Mouse (Mus musculus) hindbrain, embryonic 10.5 days (tissue): Measurements from ENCODE around the gene Gas2l1. TPM values are rescaled to one million over a fixed set of nuclear protein-coding genes. Genes with fewer than 3 reads are reported as not detected.

Experiments
- DNase-seq: peaks from one replicate; pipeline ENCODE4 v3.0.0-alpha.2; 2017; ENCODE audit warnings: low spot score
- H3K27ac ChIP-seq: fragments of 300-500 bp; sonication (generic); 2 replicates; pipeline ENCODE4 v1.5.1; 2016; ENCODE audit warnings: mild to moderate bottlenecking, moderate library complexity
- H3K27me3 ChIP-seq: fragments of 300-500 bp; sonication (generic); 2 replicates; pipeline ENCODE4 v1.6.1; 2016; ENCODE audit warnings: mild to moderate bottlenecking; ENCODE audit not compliant: poor library complexity, insufficient read depth, severe bottlenecking
- H3K36me3 ChIP-seq: fragments of 300-500 bp; sonication (generic); 2 replicates; pipeline ENCODE4 v1.6.1; 2016; ENCODE audit warnings: mild to moderate bottlenecking, moderate library complexity
- H3K4me1 ChIP-seq: fragments of 300-500 bp; sonication (generic); replicated peaks from 2 replicates; pipeline ENCODE4 v1.6.1; 2016; ENCODE audit warnings: mild to moderate bottlenecking
- H3K4me3 ChIP-seq: fragments of 300-500 bp; sonication (generic); 2 replicates; pipeline ENCODE4 v1.5.1; 2016; ENCODE audit warnings: mild to moderate bottlenecking, moderate library complexity
- H3K9me3 ChIP-seq: fragments of 300-500 bp; sonication (generic); 2 replicates; pipeline ENCODE4 v1.6.1; 2016; ENCODE audit warnings: mild to moderate bottlenecking, moderate library complexity
- WGBS: fragments of 180-500 bp; shearing (Covaris S2); methylation state at CpG from one replicate; pipeline ENCODE4 v1.1.7; 2016; 5-methylcytosine and 5-hydroxymethylcytosine counted together
- polyA plus RNA-seq: library from polyadenylated mRNA; unstranded; fragments of >200 nt; fragmentation: Nextera tagmentation; extraction: Ambion mirVana; gene quantifications from 2 replicates; pipeline ENCODE4 v1.2.1, GENCODE M21; 2016

Gas2l1 gene
- polyA plus RNA-seq, 1 experiment from 2014 or later: 34.9 TPM

DNA sequence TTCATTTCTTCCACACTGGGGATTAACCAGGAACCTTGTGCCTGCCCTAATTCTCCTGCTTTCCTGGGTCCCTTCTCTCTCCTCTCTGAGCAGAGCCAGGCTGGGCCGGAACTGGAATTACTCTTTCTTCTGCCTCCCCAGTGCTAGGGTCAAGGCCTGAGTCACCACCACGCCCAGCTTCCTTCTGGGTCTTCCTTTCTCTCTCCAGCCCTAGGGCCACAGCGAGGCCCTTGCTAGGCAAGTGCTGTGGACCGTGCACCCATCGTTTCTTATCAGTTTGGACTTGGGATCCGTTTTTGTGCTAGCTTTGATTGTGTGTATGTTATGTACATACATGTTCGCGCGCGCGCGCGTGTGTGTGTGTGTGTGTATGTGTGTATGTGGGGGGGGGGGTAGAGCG, 11.0 kb downstream of the Gas2l1 start:
- H3K36me3 ChIP-seq: no peaks in the 10 kb centered on the region
- DNase-seq: no peak
- H3K27me3 ChIP-seq: peaks cover 51% of the 10 kb centered on the region
- no peaks in the 10 kb centered on the region for H3K9me3 ChIP-seq
- no peak overlapping the region for H3K27ac ChIP-seq
- H3K4me3 ChIP-seq: no peak overlapping the region
- WGBS: 88% methylated on average over 14 of the region's 14 CpGs
- peaks cover 37% of the 10 kb centered on the region for H3K4me1 ChIP-seq

- H3K27me3 ChIP-seq: peaks cover 33% of the 10 kb centered on the region
- H3K4me3 ChIP-seq: no peak overlapping the region
- no peaks in the 10 kb centered on the region for H3K9me3 ChIP-seq
- no peak overlapping the region for H3K27ac ChIP-seq
- no peaks in the 10 kb centered on the region for H3K36me3 ChIP-seq
- 76% methylated on average over 10 of the region's 10 CpGs for WGBS
- peaks cover 20% of the 10 kb centered on the region for H3K4me1 ChIP-seq
- no peak for DNase-seq
Observed at GRCm38 (mm10) chr11:5052200-5052854, 12.8 kb downstream of the Gas2l1 start.

DNA sequence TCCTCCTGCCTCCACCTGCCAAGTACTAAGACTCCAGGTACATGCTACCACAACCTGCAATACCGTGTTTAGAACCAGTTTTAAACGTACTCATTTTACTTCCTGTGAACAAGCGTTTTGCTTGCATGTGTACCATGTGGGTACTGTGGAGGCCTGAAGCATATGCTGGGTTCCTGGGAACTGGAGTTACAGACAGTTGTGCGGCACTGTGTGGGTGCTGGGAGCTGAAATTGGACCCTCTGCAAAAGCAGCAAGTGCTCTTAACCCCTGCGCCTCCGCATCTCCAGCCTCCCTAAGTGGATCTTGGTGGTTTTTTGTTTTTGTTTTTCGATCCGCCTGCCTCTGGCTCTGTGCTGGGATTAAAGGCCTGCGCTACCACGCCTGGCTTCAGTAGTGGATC, 13.5 kb downstream of the Gas2l1 start:
- WGBS: 77% methylated on average over 10 of the region's 10 CpGs
- H3K9me3 ChIP-seq: no peaks in the 10 kb centered on the region
- no peak overlapping the region for H3K4me3 ChIP-seq
- peaks cover 26% of the 10 kb centered on the region for H3K27me3 ChIP-seq
- DNase-seq: no peak
- no peak overlapping the region for H3K27ac ChIP-seq
- H3K36me3 ChIP-seq: no peaks in the 10 kb centered on the region
- H3K4me1 ChIP-seq: peaks cover 13% of the 10 kb centered on the region

DNA sequence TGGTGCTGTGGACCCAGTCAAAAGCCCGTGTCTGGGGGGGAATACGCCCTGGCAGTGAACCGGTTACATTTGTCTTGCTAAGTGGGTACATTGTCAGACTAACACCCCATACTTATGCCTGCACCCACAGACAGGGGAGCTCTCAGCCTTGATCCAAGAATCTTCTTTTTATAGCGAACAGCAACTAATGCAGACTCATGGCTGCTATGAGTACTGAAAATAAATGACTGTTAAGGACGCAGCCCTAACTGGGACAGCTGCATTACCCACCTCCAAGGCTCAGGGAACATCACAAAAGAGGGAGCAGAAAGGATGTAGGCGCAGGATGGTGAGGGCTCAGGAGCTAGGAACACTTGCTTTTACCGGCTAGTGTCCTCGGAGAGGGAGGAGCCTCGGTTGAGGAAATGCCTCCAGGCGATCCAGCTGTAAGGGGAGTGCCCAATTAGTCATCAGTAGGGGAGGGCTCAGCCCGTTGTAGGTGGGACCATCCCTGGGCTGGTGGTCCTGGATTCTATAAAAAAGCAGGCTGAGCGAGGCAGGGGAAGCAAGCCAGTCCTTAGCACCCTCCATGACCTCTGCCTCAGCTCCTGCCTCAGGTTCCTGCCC, 18.7 kb downstream of the Gas2l1 start:
- 53% methylated on average over 12 of the region's 12 CpGs for WGBS

GRCm38 (mm10) chr11:5042645-5043381, 22.3 kb downstream of the Gas2l1 start:
- H3K27me3 ChIP-seq: no peaks in the 10 kb centered on the region
- no peak for DNase-seq
- H3K9me3 ChIP-seq: no peaks in the 10 kb centered on the region
- WGBS: 93% methylated on average over 8 of the region's 8 CpGs
- no peak overlapping the region for H3K4me3 ChIP-seq
- 0 out of 2 replicates have a peak, but pooled peaks cover 3% of the 10 kb centered on the region for H3K4me1 ChIP-seq
- H3K27ac ChIP-seq: no peak overlapping the region
- peaks cover 55% of the 10 kb centered on the region for H3K36me3 ChIP-seq

More for the DNA sequence above, 18.7 kb downstream of the Gas2l1 start:
- no peak for DNase-seq
- Histone ChIP-seq H3K27ac (no peak overlapping the region), H3K27me3 (0 out of 2 replicates have a peak, but pooled peaks cover 6% of the 10 kb centered on the region), H3K4me3 (no peak overlapping the region), H3K9me3 (no peaks in the 10 kb centered on the region), H3K4me1 (0 out of 2 replicates have a peak, but pooled peaks cover 3% of the 10 kb centered on the region), H3K36me3 (peaks cover 19% of the 10 kb centered on the region)

GRCm38 (mm10) chr11:5041144-5041780, 23.9 kb downstream of the Gas2l1 start:
- peaks cover 71% of the 10 kb centered on the region for H3K36me3 ChIP-seq
- no peaks in the 10 kb centered on the region for H3K9me3 ChIP-seq
- no peaks in the 10 kb centered on the region for H3K27me3 ChIP-seq
- no peak overlapping the region for H3K27ac ChIP-seq
- H3K4me3 ChIP-seq: no peak overlapping the region
- DNase-seq: no peak
- WGBS: 79% methylated on average over 18 of the region's 18 CpGs
- H3K4me1 ChIP-seq: 0 out of 2 replicates have a peak, but pooled peaks cover 3% of the 10 kb centered on the region

DNA sequence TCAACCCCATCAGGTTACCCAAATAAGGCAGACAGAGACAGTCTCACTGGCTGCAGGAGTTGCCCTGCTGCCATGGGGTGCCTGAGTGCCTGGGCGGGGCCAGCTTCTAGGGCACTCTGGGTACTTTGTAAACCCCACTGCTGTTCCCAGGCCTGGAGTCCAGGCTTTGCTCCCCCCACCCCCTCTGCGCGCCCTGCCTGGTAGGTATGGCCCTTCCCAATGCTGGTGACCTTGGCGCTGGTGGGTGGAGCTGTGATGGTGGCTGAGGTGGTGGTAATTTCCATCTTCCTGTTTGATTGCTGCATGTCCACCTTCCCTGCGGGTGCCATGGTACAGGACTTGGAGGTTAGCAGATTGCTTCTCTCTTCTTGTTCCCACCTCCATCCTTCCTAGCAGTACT, 24.5 kb downstream of the Gas2l1 start:
- Histone ChIP-seq H3K4me3 (no peak overlapping the region), H3K9me3 (no peaks in the 10 kb centered on the region), H3K27ac (no peak overlapping the region), H3K36me3 (peaks cover 78% of the 10 kb centered on the region), H3K27me3 (no peaks in the 10 kb centered on the region), H3K4me1 (0 out of 2 replicates have a peak, but pooled peaks cover 3% of the 10 kb centered on the region)
- DNase-seq: no peak
- WGBS: 94% methylated on average over 5 of the region's 5 CpGs

GRCm38 (mm10) chr11:5037146-5037854, 27.8 kb downstream of the Gas2l1 start:
- 88% methylated on average over 8 of the region's 8 CpGs for WGBS
- 0 out of 2 replicates have a peak, but pooled peaks cover 3% of the 10 kb centered on the region for H3K4me1 ChIP-seq
- no peak for DNase-seq
- no peaks in the 10 kb centered on the region for H3K27me3 ChIP-seq
- no peak overlapping the region for H3K27ac ChIP-seq
- no peak overlapping the region for H3K4me3 ChIP-seq
- H3K9me3 ChIP-seq: no peaks in the 10 kb centered on the region
- H3K36me3 ChIP-seq: peaks cover 100% of the 10 kb centered on the region

DNA sequence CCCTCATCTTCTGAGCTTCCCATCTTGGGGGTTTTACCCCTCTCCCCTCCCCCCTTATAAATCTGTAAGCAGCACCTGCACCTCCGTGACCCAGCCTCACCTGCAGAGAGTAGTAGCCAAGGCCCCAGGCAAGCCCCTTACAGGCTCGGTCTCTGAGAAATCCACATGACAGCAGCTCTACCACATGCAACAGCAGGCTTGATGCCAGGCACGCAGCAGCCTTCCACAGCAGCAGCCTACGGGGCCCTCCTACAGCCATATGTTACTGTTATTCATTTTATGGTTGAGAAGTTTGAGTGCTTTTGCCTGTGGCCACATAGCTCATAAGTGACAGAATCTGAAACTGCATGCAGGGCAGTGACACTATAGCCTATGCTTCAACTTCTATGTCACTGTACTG, 29.7 kb downstream of the Gas2l1 start:
- WGBS: 91% methylated on average over 4 of the region's 4 CpGs
- DNase-seq: no peak
- H3K9me3 ChIP-seq: no peaks in the 10 kb centered on the region

DNA sequence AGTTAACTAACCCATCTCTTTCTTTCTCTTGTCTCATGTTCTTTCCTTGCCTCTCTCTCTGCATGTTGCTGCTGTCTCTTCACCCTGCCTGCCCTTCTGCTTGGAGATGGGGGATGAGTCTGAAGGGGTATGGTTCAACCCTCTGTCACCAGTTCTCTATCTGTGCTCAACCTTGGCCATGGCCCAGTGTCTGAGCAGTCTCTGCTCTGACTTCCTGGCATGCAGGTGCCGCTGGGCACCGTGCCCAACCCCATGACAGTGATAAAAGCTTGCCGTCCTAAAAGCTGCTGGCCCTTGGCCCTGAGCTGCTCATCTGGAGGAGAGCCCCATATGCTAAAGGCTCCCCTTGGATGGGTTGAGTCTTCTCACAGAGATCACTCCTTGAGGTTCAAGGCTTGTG, 32.0 kb downstream of the Gas2l1 start:
- DNase-seq: no peak

More for the DNA sequence above, 29.7 kb downstream of the Gas2l1 start:
- Histone ChIP-seq H3K4me3 (no peak overlapping the region), H3K4me1 (no peaks in the 10 kb centered on the region), H3K27me3 (no peaks in the 10 kb centered on the region), H3K36me3 (peaks cover 100% of the 10 kb centered on the region), H3K27ac (no peak overlapping the region)

DNA sequence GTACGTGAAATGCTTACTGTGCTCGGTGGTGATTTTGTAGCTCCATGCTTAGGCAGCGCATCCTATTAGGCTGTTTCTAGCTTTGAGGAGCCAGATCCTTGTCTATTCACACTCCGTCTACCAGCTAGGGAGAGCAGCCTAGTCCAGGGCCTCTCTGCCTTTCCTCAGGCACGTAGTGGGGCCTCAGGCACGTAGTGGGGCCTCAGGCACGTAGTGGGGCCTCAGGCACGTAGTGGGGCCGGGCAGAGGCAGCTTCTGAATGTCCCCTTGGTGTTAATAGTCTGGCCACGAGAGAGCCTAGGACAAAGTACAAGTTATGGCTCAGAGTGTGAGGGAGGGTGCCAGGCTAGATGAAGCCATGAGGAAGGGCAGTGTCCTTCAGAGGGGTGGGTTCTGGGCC, 32.4 kb downstream of the Gas2l1 start:
- no peak overlapping the region for H3K4me3 ChIP-seq
- peaks cover 100% of the 10 kb centered on the region for H3K36me3 ChIP-seq
- 95% methylated on average over 10 of the region's 10 CpGs for WGBS

More for the DNA sequence above, 32.0 kb downstream of the Gas2l1 start:
- 95% methylated on average over 3 of the region's 3 CpGs for WGBS
- H3K4me3 ChIP-seq: no peak overlapping the region
- H3K4me1 ChIP-seq: no peaks in the 10 kb centered on the region
- no peak overlapping the region for H3K27ac ChIP-seq
- peaks cover 100% of the 10 kb centered on the region for H3K36me3 ChIP-seq
- H3K9me3 ChIP-seq: no peaks in the 10 kb centered on the region
- H3K27me3 ChIP-seq: no peaks in the 10 kb centered on the region

GRCm38 (mm10) chr11:5028228-5028627, 36.9 kb downstream of the Gas2l1 start:
- no peaks in the 10 kb centered on the region for H3K27me3 ChIP-seq
- no peak overlapping the region for H3K27ac ChIP-seq
- H3K4me3 ChIP-seq: no peak overlapping the region
- H3K36me3 ChIP-seq: peaks cover 100% of the 10 kb centered on the region
- H3K9me3 ChIP-seq: no peaks in the 10 kb centered on the region
- DNase-seq: no peak
- 95% methylated on average over 7 of the region's 7 CpGs for WGBS
- no peaks in the 10 kb centered on the region for H3K4me1 ChIP-seq

More for the DNA sequence above, 32.4 kb downstream of the Gas2l1 start:
- H3K27me3 ChIP-seq: no peaks in the 10 kb centered on the region
- no peak overlapping the region for H3K27ac ChIP-seq
- H3K4me1 ChIP-seq: no peaks in the 10 kb centered on the region
- no peaks in the 10 kb centered on the region for H3K9me3 ChIP-seq
- no peak for DNase-seq
